Mouse (Mus musculus) megakaryocyte, embryonic 14.5 days (primary cell): ENCODE data around the gene Hist1h2ae.

Experiments
- FLI1 ChIP-seq: IDR thresholded peaks from 2 replicates; pipeline ENCODE4 v1.6.1; 2012; ENCODE audit warnings: low read length, inconsistent platforms, mixed read lengths
- GATA1 ChIP-seq: IDR thresholded peaks from 3 replicates; pipeline ENCODE4 v1.6.1; 2012; ENCODE audit warnings: mixed read lengths, low read length, inconsistent platforms, borderline replicate concordance

GRCm38 (mm10) chr13:23592614-23593013 is 21.6 kb upstream of the Hist1h2ae start:
- TF ChIP-seq FLI1 (no peak), GATA1 (no peak)
